Mouse (Mus musculus) T-helper 1 cell (primary cell): ENCODE data around the gene Pyroxd1.
"Not testable (repeated sequence)": the region's sequence is repeated elsewhere in the genome, so short reads cannot be mapped to it uniquely, and the experiment has no call there.

Experiments used
- in situ Hi-C: fragments of 300-600 bp; cut with MboI, MseI; formaldehyde crosslinking; loops from one replicate; pipeline ENCODE4 v1.15.1; 2025; ENCODE audit warnings: high pct_unique_total_duplicates

The Pyroxd1 gene

DNA sequence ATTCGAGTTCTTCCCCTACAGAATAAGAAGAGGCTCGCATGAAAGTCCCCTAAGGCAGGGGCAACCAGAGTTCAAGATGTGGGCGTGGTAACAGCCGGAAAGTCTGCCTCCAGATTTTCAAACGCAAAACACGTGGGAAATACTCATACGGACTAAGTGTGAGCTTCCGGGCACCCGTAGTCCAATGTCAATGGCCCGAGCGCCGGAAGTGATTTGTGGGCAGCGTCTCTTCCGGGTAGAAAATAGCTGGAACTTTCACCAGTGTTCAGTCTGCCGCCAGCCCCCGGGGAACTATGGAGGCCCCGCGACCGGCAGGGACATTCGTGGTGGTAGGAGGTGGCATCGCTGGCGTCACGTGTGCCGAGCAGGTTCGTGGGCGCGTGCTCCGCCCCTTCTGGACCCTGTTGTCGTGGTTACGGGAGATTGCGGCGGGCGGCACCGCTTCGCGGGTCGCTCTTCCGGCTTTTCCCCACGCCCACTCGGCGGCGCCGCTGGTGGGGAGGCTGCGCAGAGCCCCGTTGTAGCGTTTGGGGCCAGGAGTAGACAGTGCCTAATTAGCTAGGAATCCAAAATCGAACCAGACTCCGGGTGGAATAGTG is at the start of gene Pyroxd1:
TSS of gene Pyroxd1 (plus strand) at position 215 of the 599 bp plus-strand sequence.
- in situ Hi-C loops: loop anchor here (10.0 to 25.0 kb wide), 2 partner anchors 858 to 1901 kb away; no protein-coding TSS in a partner anchor

DNA sequence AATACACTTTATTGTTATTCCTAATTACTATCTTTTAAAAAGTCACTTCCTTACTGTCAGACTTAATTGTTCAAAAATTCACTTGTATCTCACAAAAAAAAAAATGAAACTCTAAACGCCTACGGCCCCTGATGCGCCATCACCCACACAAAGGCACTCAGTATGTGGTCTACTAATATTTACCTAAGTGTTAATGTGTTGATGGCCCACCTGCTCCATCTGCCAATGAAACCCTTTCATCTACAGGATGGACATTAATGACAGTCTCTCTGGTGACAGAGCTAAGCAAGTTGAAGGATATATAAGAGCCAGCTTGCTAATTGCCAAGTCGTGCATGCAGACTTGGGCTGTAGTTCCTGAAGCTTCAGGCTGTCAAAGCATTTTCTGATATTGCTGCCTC is 47.4 kb upstream of the Pyroxd1 start, which contains the start of gene Iapp:
TSS of gene Iapp (plus strand) at position 326 of the 400 bp plus-strand sequence.
- in situ Hi-C loops: no loop called here

DNA sequence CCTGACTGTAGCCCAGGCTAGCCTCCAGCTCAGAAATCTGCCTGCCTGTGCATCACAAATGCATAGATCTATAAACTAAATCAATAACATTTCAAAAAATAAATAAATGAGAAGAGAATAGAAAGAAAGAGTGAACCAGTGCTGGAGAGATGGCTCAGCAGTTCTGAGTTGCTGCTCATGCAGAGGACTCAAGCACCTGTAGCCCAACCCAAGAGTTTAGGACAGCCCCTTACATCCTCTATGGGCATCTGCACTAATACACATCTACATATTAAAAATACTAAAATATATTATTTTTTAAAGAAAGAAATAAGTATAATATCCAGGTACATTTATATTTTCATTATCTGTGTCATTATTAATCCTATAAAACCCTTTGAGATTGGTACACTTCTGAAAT is 40.4 kb upstream of the Pyroxd1 start:
- in situ Hi-C loops: no loop called here

DNA sequence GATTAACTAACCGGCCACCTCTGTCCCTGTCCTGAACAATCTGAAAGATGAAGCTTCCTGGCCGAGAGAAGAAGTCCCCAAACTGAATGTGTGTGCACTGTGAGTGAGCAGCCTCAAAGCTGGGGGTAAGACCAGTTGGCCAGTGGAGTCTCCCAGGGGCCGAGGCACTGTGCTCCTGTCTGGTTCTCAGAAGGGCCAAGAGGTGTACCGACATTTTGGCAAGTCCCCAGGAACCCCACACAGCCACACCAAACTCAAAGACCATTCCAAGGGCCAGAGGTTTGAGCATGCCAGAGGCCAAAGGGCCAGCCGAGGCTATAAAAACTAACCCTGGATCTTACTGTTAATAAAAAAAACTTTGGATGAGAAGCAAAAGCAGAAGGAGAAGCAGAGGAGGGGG is 31.2 kb upstream of the Pyroxd1 start:
- in situ Hi-C loops: no loop called here

DNA sequence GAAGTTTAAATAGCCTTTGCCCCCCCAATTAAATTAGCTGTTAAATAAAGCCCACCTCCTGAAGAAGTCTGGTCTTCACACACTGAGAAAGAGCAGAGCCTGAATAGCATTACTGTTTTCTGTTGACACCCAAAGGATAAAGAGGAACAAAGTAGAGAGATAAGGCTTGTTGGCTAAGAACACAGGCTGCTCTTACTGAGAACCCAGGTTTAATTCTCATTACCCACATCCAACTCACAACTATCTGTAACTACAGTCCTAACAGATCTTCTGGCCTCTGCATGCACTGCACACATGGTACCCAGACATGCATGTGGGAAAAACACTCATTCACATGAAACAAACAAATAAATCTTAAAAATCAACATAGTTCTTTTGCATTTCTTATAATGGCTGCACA is 28.3 kb upstream of the Pyroxd1 start:
- in situ Hi-C loops: no loop called here

DNA sequence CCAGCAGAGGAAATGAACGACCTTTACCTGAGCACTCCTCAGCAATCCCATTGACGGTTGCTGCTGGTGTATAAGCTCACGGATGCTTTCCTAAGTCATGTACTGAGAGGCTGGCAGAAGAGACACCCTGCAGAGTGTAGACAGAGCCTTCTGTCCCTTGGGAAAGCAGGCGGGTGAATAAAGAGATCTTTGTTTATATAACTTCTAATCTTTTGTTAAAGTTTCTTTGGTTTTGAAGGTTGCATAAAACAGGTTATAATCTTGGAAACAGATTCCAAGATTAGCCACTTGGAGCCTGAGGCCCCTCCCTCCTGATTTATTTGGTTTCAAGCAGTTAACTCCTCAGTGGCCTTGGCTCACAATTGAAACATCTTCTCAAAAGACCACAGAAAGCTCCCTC is 22.6 kb upstream of the Pyroxd1 start, which contains the start of gene Slco1a5:
TSS of gene Slco1a5 (minus strand) at position 101 of the 400 bp plus-strand sequence.
- in situ Hi-C loops: no loop called here

DNA sequence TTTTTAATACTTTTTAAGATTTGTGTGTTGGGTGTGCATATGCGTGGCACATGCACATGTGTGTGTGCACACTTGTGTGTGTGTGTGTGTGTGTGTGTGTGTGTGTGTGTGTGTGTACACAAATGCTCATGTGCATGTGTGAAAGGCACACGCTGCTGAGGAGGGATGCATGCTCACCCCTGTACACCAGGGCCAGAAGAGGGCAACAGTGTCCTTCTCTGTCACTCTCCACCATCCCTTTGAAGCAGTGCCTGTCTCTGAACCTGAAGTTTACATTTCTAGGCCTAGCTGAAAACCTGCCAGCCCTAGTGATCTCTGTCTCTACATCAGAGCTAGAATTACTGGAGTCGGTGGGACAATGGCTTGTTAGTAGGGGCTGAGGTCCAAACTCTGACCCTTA is 18.9 kb upstream of the Pyroxd1 start:
- in situ Hi-C loops: loop anchor here (25.0 kb wide), 1 partner anchor 839 kb away; no protein-coding TSS in a partner anchor

DNA sequence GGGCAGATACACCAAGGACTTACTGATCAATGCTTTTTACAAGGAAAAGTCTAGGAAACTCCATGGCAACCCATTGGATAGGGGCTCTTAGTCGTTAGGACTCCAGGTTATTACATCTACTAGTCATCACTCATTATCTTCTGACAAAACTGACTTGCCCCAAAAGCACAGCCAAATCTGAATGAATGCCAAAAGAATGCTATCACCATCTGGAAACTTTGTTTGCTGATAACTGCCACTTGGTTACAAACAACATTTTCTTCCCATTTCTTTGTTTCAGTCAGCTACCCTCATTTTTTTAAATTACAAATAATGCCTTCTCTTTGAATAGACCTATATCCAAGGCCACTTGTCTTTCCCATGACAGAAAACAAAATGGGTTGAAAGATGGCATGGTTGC is 16.3 kb upstream of the Pyroxd1 start:
- in situ Hi-C loops: loop anchor here (25.0 kb wide), 1 partner anchor 842 kb away; no protein-coding TSS in a partner anchor

- in situ Hi-C loops: loop anchor here (25.0 kb wide), 1 partner anchor 852 kb away; no protein-coding TSS in a partner anchor
These were observed 6.5 kb upstream of the Pyroxd1 start for GRCm38 (mm10) chr6:142338961-142339360.

GRCm38 (mm10) chr6:142339576-142339975 is 5.9 kb upstream of the Pyroxd1 start:
- in situ Hi-C loops: loop anchor here (25.0 kb wide), 1 partner anchor 852 kb away; no protein-coding TSS in a partner anchor

GRCm38 (mm10) chr6:142343561-142343960 is 1.9 kb upstream of the Pyroxd1 start:
- in situ Hi-C loops: loop anchor here (5.0 to 25.0 kb wide), 3 partner anchors 44 to 1899 kb away; partner anchors contain the start of genes Golt1b and Recql

DNA sequence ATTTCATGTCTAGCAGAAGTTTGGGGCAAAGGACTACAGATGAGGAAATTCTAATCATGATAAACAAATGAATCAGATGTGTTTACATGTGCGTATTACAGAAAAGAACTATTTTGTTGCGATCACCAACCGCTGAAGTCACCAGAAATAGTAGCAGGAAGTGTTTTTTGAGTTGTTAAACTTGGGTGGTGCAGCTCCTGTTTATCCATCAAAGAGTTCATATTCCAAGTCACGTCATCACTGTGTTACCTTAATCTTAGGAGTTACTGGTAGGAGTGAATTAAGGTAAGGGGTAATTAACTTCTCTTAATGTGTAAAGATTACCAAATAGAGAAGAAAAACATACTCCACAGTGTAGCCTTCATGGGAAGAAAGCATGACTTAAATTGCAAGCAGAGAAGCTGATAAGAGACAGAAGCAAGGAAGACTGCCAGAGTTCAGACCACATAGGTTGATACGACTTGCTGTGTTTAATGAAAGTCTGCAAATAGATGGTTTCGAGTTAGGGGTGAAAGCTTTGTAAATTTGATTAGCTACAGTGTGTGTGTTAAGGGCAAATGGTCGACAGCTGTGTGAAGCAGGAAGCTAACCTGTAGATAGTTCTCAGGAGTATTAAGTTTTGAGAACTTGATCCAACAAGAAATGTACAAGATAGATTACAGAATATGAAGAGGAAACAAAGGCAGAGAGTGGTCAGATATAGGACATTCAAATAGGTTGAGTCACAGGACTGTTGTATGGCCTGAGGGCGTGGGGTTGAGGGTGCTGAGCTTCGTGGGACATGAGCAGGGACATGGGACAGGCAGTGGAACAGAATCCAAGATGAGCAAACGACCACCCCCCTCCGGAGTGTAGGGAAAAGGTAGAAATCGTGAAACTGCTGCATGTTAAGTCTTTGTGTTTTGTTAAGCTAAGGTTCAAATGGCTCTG is 992 bp downstream of the Pyroxd1 start:
- in situ Hi-C loops: loop anchor here (10.0 to 25.0 kb wide), 2 partner anchors 859 to 1902 kb away; no protein-coding TSS in a partner anchor

- in situ Hi-C loops: loop anchor here (10.0 to 25.0 kb wide), 2 partner anchors 860 to 1903 kb away; no protein-coding TSS in a partner anchor
These were observed 2.3 kb downstream of the Pyroxd1 start for GRCm38 (mm10) chr6:142347431-142348385.

DNA sequence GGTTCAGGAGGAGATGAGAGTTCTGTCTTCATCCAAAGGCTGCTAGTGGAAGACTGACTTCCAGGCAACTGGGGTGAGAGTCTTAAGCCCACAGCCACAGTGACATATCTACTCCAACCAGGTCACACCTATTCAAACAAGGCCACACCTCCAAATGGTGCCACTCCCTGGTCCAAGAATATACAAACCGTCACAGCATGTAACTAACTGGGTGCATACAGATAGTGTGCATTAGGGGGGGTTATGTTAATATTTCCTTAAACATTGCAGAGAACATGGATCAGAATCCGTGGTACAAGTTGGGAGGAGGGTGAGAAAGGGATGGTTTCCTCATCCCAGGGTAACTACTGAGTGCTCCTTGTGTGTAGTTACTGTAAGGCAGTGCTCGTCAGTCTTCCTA is 6.6 kb downstream of the Pyroxd1 start:
- in situ Hi-C loops: not testable (repeated sequence)

- in situ Hi-C loops: no loop called here
These were observed 11.7 kb downstream of the Pyroxd1 start for GRCm38 (mm10) chr6:142357106-142357505.

DNA sequence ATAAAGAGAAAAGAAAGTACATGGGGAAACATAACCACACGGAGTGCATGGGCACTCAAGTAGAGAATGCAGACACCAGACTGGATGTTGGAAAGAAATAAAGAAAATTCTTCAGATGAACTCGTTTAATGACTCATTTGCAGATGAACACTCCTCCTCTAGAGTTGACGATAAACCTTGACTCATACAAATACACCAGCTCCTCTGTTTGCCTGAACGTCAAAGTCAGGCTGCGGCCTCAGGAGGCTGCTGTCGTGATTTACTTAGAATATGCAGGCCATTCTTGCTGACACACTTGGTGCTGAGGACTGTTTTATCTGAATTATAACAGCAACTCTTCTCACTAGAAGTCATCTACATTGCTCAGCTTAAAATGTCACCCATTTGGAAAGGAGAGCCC is 16.6 kb downstream of the Pyroxd1 start:
- in situ Hi-C loops: no loop called here

DNA sequence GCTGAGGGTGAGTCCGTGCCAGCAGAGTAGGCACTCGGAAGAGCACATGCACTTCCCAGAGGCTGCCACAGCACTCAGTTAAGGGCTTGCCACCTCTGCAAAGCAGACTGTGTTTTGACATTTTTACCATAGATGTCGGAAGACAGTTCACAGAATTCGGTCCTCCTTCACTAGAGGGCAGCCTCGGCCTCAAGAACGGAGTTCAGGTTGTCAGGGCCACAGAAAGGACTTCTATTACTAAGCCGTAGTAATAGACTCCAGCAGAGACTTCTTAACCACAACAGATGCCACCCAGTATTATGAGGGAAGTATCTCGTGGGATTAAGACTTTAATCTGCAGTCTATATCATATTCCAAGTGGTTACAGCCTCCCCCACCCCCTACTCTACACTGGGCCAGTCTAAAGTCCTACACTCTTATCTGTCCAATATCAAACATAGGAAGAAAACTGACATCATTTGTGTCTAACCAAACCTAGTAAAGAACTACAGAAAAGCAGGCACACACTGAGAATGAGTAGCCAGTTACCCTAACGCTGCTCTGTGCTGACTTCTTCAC is 17.6 kb downstream of the Pyroxd1 start:
- in situ Hi-C loops: no loop called here

DNA sequence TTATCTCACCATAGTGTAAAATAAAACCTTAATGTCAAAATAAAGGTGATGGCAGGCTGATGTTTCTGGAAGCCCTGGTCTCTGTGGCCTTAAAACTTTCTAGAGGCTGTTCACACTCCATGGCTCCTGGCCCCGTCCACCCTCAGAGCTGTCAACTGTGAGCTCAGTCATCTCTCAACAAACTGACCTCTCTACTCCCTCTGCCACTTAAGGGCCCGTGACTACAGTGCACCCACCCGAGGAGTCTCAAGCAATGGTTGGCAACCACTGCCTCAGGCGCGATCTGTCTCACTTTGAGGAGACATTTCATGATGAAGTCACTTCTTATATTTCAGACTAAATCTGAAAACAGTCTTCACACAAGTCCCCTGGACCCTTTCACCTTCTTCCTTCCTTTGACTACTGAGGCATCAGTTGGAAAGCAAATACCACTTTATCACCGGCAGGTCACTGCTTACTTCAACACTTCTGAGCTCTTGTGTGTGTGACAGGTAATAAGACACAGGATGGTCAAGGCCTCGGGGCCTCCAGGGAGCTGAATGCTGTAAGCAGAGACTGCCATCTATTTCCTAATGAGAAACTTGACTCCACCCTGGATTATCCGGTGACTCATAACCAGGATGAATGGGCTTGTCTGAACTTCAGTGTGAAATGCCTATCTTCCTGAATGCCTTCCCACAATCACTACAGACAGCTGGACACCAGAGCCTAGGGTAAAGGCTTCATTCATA is 20.5 kb downstream of the Pyroxd1 start:
- in situ Hi-C loops: no loop called here

DNA sequence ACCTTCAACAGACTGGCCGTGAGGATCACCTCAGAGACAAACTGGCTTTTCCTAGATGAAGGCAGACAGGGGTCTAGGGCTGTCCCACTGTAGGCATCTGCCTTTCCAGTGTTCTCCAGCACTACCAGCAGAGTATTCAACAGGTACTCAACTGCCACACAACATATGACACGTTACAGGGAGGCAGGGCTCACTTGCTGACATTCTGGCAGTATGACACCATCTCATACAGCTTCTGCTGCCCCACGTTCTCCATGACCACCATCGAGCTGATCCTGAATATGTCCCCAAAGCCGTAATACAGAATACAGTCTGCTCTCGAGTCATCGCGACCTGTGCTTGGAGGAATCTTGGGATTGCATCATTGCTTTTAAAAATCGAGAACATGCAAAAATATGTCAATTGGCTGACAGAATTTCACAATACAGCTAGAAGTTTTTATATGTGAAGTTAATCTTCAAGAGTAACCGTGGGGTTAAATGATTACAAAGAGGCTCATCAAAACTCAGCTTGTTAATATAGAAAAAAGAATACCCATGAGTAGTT is 21.1 kb downstream of the Pyroxd1 start:
- in situ Hi-C loops: no loop called here

GRCm38 (mm10) chr6:142367565-142367964 is 22.1 kb downstream of the Pyroxd1 start:
- in situ Hi-C loops: no loop called here
